Mouse (Mus musculus) kidney, adult 11 months (tissue): ENCODE data around the gene Synrg.
A peak's percentile ranks its signal among the peaks of the same experiment; 100 is the strongest.

Source experiments
- DNase-seq: peaks from one replicate; pipeline ENCODE4 v3.0.0; 2022

Gene Synrg

DNA sequence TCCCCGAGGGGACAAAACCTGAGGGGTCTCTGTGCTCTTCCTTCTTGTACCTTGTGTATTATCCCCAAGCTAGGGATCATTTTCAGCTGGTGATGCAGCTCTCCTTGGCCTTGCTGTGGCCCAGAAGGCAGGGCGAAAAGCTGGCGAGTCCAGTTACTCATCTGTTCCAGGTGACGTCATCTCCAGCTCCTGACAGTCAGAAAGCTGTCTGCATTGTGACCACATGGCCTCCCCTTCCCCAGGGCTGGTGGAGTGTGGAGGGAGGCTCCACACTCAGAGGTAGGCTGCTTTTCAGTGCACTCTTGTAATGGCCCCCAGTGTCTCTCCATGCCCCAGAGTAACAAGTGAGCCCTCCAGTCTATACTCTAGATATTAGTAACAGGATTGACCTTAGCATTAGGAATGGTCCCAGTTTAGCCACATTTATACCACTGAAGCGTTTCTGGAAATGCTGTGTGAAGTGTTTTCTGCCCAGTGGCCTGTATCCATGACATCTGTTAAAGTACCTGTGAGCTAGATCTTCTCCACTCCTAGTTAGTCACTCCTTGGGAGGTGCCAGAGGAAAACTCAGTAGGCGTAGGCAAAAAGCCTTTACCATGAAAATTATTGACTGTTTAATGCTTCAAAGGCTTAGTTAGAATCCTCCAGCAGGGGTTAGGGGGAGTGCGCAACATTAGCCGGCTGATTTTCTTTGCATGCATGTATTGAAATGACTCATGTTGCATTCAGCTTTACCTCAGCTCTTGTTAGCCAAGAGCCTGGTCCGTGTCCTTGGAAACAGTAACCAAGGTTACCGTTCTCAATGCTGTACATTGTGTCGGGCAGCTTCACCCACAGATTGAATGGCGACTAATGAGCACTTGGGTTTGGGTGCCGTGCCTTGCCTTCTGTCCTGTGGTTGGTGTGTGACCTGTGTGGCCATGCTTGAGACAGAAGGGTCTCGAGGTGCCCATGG is 78.9 kb downstream of the Synrg start:
- no peak for DNase-seq

DNA sequence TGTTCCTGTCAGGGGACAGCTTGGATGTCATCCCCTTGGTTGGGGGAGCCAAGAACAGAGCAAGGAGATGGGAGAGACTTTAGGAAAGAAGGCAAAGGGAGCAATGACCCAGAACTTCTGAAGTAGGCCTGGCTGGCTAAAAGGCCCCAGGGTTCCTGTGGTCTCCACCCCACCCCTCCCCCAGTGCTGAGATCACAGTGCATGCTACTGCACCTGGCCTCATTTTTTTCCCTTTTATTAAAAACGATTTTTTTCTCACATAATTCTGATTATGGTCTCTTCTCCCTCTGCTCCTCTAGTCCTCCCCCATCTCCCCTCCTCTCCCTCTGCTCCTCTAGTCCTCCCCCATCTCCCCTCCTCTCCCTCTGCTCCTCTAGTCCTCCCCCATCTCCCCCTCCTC is 80.8 kb downstream of the Synrg start:
- no peak for DNase-seq

DNA sequence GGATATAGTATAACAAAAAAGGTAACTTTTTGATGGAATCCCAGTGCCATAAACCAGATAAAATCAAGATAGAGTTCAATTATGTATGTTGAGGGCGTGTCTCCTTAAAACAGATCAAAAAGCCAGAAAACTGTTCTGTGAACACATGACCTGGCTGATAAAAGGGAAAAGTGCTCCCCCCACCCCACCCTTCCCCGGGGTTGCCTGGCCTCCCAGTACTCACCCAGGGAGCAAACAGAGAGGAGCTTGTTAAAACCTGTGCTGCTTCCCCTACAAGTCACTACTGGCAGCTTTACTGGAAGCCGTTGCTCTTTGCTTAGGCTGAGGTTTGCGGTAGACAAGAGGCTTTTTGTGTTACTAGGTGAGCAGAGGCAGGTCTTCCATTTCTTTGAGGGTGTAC is 83.0 kb downstream of the Synrg start:
- no peak for DNase-seq

DNA sequence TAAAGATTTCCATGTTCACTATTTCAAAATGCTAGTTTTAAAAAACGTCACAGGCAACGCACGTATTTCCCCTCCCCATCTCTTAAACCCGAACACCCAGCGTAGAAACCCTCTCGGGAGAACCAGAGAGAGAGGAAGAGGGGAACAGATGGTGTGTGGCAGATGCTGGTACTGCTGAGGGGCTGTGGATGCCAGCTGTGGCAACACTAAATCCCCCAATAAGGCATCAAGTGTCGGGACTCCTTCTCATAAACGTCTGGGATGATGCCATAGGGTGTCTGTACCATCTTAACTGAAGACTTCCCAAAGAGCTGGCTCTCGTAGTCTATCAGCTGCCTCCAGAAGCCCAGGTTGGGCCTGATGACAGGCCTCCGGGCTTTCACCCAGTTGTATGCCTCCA is 84.2 kb downstream of the Synrg start:
- DNase-seq = no peak

DNA sequence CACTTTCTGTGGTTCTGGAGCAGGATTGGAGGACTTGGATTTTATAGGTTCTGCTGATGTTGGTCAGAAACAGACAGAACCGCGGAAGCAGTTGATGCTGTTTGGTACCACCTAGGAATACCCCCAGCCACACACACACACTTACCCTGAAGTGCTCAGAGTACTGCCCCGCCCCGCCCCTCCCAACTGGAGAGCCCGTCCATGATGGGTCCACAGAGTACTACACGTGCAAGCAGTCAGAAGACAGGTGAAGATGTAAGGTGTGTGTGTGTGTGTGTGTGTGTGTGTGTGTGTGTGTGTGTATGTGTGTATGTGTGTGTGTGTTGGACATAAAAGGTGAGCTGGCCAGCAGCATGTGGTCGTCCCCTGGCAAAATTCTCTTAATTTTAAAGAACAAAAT is 88.8 kb downstream of the Synrg start:
- DNase-seq = no peak

DNA sequence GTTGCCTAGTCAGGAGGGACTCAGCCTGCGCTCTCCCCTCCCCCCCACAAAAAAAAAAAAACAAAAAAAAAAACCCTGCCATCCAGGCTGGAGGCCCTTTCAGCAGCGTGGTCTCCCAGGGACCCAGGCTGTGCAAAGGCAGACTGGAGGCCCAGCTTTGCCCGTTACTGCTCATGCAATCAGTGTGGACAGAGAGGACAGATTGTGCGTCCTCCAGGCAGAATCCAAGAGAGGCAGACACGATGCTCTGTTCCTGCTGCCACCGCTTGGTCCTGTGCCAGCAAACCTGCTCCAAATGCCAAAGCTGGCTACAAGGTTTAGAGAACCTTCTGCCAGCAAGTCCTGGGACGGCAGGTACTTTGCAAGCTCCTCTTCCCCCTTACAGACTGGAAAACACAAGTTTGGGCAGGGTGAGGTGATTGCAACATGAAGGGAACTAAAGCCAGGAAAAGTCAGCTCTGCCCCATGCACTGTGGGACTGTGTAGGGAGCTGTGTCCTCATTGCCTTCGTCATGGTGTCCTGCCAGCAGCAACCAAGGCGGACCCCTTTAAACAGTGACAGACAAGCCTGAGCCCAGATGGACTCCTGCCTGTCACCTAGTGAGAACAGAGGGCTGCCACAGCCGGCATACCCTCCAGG is 89.4 kb downstream of the Synrg start:
- DNase-seq = no peak

DNA sequence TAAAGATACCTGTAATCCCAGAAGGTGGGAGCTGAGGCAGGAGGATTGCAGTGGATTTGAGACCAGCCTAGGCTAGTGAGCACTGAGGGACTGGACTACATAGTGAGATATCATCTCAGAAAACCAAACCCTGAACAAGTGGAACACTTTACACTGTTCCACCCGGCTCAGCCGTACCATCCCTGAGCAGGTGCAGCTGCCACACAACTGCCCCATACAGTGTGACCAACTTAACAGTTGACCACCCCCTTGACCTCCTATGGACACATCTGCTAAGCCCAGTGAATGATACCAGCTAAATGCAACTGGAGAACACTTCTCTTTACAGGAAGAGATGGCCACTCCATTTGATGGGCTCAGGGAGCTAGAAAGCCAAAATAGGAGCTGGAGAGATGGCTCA is 93.2 kb downstream of the Synrg start:
- no peak for DNase-seq

DNA sequence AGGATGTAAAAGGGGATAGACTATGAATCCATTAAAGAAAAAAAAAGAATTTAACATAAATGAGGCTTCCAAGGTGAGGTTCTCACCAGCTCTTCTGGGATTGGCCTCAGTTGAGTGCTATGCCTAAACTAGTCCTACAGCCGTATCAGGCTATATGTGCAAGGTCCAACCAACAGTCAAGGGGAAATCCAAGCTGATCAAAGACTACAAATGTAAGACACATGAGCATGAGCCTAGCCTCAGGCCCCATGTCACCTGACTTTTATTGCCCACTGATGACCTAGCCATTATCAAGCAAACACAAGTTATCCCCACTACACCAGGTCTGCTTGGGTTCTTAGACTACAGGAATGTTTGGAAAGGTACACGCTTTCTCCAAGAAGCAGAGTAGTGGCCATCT is 95.6 kb downstream of the Synrg start:
- DNase-seq = no peak

DNA sequence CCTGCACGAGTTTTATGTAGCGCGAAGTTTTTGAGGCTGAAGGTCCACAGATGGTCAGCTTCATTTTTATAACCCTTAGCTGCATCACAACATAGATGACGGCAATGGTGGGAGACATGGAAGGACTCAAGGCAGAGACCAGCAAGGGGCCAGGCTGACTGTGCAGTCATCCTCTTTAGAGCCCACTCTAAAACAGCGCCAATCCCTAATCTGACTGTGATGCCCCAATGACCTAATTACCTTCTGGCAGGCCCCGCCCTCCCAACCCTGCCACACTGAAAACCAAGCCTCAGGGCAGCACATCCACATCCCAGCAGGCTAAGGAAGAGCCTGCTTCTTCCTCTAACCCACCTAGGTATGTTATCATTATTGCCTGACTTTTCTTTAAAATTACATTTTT is 96.4 kb downstream of the Synrg start:
- DNase-seq = no peak

DNA sequence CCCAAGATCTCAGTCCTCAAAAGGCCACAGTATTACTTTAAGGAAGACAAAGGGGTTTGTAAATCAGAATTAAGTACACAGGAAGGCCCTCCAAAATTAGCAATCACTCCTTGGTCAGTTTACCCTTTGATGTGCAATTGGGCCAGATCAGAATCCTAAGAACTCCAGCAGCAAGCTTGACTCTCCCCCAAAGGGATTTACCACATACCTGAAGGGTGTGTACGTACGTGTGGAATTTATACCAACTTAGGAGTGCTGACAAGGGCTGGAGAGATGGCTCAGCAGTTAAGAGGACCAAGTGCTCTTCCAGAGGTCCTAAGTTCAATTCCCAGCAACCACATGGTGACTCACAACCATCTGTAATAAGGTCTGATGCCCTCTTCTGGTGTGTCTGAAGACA is 97.7 kb downstream of the Synrg start:
- DNase-seq = no peak

DNA sequence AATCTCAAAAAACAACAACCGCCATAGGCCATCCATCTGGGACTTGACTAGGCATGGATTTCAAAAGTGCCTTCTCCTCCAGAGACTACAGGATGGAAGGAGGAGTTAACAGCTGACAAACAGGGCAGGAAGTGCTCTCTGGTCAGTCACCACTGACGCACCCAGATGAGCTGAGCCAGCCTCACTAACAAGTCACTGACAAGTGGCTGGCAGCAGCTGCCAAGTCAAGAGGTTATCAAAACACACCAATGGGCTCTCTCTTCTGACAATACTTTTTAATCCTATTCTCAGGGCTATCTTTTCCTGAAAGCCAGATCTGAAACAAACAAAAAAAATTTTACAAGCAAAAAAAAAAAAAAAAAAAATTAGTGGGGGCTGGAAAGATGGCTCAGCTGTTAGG is 98.6 kb downstream of the Synrg start:
- no peak for DNase-seq

DNA sequence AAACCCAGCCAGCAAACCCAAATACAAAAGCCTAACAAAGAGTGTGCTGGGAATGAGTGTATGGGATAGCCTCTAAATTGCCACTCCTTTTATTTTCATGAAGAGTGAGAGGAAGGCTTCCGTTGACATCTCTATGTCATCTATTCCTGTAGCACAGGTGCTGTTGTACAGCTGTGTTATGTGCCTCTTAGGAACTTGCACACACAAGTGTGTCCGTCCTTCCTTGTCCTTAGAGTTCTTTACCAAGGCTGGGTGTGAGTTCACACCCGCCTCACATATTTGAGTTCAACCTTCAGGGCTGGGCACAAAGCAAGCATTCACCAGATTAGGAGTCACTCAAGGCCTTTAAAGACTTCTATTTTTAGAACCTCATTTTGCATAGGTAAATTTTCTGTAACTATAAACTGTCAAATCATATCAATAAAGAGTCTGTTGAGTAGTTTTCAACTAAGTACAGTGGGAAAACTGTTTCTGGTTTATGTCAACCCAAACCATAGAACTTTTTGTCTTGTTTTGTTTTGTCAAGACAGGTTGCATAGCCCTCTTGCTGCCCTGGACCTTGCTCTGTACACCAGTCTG is 99.5 kb downstream of the Synrg start:
- no peak for DNase-seq

DNA sequence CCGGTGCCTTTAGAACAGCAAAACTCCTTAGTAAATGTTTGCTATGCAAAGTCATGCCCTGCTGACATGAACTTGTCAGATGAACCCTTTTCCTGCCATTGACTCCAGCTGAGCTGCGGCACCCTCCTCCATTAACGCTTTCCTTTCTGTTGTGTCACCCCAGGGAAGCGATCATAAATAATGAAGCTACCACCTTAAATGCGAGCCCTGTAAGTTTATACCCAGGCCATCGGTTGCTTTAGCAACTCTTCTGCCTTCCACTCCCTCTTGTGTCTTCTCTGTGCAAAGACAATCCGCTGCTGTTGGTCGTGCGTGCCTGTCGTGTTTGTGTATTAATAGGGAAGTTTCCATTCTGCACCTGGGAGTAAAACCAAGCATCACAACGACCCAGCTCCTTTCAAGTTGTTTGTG is 101.8 kb downstream of the Synrg start:
- peak; percentile 27 for DNase-seq

DNA sequence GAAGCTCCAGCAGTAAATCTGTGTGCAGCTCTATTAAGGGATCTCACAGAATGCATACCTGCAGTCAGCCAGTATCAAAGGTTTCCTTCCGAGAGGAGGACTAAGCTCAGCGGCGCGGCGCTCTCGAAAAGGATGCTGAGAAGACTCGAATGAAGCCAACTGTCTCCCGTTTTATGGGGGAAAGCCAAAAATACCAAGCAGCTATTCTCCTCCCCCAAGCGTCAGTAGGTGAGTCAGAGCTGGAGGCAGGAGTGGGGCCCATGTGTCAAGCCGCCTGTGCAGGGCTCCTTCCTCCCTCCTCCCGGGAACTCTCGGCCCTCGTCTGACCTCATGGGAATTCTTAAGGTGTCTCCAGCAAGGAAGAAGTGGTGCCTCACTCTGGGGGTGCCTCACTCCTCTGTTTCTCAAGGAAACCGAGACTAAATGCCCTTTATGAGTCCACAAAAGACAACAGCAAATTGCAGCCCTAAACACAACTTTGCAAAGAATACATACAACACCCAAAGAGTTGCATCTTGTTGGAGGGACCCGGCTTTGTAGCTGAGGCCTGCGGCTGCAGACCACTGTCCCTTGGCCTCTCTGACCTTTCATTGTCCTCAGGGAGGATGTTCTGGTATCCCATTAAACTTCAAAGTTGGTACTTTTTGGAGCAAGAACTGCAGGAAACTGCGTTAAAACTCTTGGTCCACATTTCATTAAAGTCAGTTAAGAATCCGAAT is 102.9 kb downstream of the Synrg start:
- peak; percentile 37 for DNase-seq

DNA sequence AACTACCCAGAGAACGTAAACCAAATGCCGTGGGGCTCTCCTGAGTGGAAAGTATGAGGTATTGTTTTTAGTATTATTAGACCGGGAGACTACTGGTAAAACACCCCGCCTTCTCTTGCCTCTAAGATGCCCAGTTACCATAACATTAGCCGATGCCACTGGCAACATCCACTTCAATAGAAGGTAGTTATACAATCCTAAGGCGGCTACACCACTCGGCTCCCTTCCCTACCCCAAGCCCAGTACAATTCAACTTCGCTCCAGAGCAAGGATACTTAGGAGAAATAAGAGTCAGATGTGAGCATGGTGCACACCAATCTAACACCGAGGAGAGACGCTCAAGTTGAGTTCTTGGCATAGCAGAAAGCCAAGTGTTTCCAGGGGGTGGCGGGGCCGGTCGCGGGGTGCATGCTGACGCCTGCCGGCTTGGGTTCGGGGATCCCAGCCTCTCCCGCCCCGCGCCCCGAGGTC is 103.5 kb downstream of the Synrg start:
- no peak for DNase-seq

DNA sequence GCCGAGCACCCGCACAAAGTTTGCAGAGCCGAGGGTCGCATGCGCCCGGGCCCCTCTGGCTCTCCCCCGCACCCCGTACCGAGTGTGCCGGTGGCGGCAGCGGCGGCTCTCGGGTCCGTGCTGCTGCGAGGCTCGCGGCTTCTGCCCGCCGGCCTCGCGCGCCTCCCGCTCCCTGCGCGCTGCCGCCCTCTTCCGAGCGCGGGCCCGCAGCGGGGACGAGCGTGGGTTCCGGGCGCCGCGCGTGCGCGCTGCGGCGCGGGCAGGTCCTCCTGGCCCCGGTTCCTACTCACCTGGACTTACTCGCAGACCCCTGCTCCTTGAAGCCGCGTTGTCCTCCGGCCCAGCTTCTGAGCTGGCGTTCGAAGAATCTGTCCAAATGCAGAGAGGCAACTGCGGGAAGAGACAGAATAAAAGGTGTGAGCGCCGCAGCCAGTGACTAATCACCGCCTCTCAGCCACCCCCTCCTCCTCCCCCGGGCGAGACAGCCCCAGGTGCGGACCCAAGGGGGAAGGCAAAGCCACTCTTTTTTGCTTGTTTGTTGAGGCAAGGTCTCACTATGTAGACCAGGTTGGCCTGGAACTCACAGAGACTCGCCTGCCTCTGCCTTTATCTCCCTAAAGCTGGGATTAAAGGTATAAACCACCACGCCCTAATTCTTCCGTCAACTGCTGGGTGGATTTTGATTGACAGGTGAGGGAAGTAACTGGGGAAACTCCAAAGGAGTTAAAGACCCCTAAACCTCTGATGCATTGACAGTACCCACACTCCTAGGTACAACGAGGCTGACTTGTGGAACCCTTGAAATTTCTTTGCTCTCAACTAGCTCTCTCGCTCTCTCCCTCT is 104.2 kb downstream of the Synrg start:
- DNase-seq = peak; percentile 51

DNA sequence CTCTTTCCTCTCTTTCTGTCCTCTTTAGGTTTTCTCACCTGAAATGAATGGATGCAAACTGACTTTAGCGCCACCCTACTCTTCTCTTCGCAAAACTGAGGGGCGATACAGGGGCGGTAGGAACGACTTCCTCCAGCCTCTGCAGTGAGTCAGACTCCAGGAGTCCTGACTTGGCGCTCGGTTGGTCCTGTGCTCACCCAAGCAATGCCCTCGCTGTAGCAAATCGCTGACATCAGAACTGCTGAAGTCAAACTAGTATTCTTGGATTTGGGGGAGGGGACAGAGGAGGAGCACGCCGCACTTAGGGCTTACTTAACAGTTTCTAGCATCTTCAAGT is 104.8 kb downstream of the Synrg start, which contains the start of gene Dusp14:
Gene Dusp14, minus strand, starts transcription at position 228 of the 337 bp plus-strand sequence.
- peak; percentile 75 for DNase-seq

DNA sequence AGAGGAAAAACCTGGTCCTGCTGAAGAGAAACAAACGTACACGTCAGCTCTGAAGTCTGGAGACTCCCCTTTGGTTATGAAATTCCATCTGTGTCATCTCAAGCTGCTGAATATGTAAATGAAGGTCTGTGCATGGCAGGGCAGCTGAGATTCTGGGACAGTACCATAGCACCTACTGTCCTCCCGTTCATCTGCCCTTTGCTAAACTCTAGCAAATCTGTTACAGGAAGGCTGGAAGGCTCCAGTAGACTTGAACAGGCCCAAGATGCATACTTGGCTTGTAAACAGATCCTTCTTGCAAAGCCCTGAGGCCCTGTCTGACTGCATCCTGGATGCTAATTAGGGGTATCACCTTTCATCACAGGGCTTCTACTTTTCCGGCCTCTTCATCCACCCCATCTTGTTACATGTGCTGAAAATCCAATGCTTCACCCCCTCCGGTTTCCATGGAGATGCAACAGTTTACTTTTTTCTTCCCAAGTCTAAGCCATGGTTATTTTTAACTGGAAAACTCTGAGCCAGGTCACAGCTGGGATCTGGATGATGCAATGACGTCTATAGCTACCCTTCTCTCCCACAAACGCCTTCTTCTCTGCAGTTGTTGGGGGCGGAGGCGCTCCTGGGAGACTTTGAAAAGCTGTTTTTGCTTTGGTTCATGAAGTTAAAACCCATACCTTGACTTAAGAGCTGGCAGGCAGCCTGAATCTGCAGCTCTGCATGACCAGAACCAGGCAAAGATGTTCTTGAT is 108.8 kb downstream of the Synrg start:
- DNase-seq = no peak

DNA sequence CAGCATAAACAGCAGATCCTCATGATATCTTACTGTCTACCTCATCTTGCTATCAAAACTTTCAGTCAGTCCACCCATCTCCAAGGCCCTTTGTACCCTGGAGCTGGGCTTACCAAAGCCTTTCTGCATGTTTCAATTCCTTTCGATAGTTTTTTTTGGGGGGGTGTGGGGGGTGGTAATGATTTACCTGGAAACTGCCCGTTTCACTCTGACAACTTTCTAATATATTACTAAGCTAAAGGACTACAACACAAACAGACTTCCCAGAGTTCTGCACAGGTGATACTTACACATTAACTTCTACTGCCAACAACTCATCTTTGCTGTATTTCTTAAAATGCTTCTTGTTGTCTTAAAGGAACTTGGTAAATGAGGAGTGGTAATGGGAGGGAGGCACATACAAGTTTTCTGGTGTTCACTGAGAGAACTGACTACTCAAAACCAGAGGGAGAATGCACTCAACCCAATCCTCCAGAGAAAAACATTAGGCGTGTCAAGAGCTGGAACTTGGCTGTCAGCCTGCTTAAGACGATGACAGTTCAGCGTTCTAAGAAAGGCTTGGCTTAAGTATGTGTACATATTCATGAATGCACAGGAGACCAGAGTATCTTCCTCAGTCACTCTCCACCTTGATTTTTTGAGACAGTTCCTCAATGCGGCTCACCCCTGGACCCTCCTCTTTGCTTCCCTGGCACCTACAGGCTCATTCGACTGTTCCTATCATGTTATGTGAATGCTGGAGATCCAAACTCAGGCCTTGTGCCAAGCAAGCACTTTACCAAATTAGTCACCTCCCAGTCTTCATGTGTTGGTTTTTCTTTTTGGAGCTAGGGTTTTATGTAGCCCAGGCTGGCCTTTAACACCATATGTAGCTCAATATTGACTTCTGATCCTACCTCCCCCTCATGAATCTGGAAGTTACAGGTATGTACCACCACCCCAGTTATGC is 109.9 kb downstream of the Synrg start:
- DNase-seq = peak; percentile 65

DNA sequence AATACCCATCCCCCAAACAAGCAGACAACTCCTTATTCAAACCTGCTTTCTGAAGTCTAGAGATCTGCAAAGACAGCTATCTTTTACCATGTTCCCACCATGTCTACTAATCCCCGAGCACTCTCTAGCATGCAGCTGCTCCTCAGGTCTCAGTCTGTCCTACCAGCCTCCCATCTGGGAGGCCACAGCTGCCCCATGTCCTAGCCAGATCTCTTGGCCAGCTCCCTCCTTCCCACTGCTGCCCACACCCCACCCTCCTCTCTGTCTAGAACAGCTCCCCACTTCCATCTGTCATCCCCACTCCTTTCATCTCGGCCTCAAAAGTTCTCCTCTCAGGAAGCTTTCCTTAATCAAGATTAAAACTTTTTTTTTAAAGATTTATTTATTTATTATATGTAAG is 112.8 kb downstream of the Synrg start:
- DNase-seq = no peak
